Mouse (Mus musculus) cerebellum, postnatal 25 days (tissue): ENCODE measurements around the gene Xrcc5.

Experiments used
- DNase-seq, 2 experiments: peaks; one replicate each; pipeline ENCODE4 v3.0.0; 2021; ENCODE audit warnings: mixed read lengths in 2 of 2

Xrcc5 gene

DNA sequence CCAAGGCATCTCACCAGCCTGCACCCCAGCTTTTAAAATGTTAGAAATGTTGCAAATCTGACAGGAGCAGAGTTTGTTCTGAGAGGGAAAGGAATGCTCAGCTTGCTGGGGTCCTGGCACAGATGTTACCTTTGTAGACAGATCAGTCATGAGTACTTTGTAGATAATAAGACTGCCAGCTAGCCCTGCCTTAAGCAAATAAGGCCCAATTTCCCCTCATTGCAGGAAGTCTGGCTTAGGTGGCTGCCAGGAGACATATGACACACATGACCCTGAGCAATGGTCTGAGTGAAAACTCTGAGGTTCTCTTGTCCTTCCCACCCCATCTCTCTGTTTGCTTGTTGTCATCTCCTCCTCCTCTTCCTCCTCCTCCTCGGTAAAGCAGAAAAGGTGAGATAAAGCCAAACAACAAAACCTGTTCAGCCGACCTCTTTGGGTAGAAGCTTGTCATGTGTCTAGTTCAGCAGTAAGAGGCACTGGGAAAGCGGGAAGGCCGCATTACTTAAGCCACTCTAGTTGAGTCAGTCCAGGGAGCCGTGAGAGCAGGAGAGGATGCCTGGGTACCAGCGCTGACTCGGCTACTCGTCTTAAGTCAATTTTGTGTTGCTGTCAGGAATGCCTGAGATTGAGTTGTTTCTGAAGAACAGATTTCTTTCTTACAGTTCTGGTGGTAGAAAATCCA lies 92.6 kb downstream of the Xrcc5 start:
- DNase-seq = no peak

DNA sequence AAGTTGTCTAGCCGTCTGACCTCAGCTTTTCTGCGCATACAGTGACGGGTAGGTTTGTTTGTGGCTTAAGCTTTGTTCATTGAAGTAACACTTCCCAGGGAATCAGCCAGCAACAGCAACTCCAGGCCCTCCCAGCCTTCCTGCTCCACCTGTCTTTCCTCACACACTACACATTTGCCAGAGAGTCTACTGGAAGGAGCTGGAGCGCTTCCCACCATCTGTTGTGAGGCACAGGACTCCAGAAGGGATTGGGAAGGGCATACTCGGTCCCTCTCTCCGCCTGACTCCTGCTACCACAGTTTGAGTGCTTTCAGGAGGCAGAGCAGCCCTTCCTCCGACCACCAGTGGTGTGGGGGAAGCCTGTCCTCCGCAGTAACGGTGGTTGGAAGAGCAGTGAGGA lies 93.4 kb downstream of the Xrcc5 start:
- DNase-seq = peak; percentile 92 to 95

DNA sequence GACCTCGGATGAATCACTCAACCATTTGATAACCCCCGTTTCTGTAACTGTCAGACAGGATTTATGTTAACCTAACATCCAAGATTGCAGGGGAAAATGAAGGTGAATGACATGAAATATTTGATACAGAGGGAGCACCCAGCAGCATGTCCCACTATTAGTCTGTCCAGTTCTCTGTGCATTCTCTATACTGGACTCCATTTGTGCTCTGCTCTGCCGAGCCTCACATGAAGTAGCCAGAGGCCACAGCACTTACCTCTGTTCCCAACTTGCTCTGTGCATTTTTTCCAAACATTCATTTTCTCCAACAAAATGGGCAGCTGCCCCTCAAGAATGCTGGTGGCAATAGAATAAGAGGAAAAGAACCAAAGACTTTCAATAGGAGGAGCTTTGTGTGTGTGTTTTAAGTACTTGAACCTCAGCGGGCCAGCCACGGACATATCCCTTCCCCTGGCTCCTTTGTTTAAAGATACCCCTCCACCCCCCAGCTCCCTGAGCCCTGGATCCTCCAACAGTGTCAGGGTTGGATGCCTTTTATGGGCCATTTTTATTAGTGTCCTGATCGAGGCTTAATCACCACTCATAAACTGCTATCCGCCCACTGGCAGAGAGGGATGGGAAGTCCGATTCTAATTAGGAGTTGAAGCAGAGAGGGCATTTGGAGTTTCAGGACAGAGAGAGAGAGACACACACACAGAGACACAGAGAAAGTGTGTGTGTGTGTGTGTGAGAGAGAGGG lies 94.3 kb downstream of the Xrcc5 start:
- no peak for DNase-seq

- no peak for DNase-seq
Observed at GRCm38 (mm10) chr1:72406505-72407079, 99.4 kb downstream of the Xrcc5 start.

GRCm38 (mm10) chr1:72409936-72410335 lies 102.7 kb downstream of the Xrcc5 start:
- DNase-seq = peak in 1 of 2 experiments; percentile 69

DNA sequence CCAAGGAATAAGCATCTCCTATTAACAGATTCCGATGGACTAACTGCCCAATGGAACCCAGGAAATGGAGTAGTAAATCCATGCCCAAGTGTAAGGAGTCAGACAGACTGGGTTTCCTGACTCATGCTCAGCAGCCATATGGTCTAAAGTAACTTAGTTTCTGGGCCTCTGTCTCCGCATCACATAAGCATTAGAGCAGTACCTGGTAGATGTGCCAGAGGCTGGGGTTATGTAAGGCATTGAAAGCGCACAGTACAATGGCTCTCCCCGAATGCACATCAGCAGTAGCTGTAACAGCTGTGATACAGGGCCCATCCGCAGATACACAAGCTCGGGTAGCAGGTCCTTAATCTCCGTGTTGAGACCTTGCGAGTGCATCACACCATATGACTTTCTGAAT lies 103.9 kb downstream of the Xrcc5 start:
- DNase-seq = no peak

- DNase-seq = no peak
Observed at GRCm38 (mm10) chr1:72413205-72413604, 106.0 kb downstream of the Xrcc5 start.

- peak in 1 of 2 experiments; percentile 27 for DNase-seq
Observed at GRCm38 (mm10) chr1:72414133-72414532, 106.9 kb downstream of the Xrcc5 start.

- no peak for DNase-seq
Observed at GRCm38 (mm10) chr1:72414561-72415253, 107.5 kb downstream of the Xrcc5 start.

- DNase-seq = peak; percentile 61 to 66
Observed at GRCm38 (mm10) chr1:72418744-72419655, 111.8 kb downstream of the Xrcc5 start.

GRCm38 (mm10) chr1:72420220-72420619 lies 113.0 kb downstream of the Xrcc5 start:
- DNase-seq = no peak

GRCm38 (mm10) chr1:72422121-72422520 lies 114.9 kb downstream of the Xrcc5 start:
- peak; percentile 90 to 92 for DNase-seq

- no peak for DNase-seq
Observed at GRCm38 (mm10) chr1:72426456-72426855, 119.2 kb downstream of the Xrcc5 start.

DNA sequence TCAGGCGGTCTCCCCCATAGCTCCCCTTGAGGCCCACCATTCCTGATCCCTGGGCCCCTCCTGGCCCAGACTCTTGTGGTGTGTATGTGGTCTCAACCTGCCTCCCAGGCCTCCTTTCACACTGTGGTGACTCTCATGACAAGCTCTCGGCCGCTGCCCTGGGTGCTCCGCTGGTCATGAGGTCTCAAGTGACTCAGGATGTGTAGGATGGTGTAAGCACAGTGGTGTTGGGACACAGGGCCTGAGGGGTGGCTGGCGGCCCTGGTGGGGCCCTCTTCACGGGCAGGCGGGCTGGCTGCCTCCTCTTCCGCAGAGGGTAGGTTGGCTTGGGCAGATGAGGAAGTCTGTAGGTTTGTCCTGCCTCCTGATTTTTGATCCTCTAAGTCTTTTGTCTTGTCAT lies 121.3 kb downstream of the Xrcc5 start:
- DNase-seq = no peak

- DNase-seq = no peak
Observed at GRCm38 (mm10) chr1:72429107-72429807, 122.0 kb downstream of the Xrcc5 start.

- DNase-seq = no peak
Observed at GRCm38 (mm10) chr1:72432579-72432978, 125.4 kb downstream of the Xrcc5 start.

- no peak for DNase-seq
Observed at GRCm38 (mm10) chr1:72434510-72434909, 127.3 kb downstream of the Xrcc5 start.

GRCm38 (mm10) chr1:72436967-72437366 lies 129.7 kb downstream of the Xrcc5 start:
- DNase-seq = no peak

DNA sequence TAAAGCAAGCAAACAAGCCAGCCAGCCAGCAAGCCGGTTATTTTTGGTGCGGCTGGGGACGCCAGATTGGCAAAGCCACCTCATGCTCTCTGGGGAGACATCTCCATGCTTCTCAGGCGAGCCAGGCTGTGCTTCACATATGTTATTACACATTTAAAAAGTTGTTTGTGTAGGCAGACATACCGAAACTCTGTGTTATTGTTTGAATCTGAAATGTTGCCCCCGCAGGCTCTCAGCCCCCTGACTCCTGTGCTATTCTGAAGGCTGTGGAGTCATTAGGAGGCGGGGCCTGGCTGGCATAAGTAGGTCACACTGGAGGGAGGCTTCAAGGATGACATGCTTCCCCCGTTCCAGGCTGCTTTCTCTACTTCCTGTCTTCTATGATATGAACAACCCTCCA lies 131.9 kb downstream of the Xrcc5 start:
- peak; percentile 78 to 80 for DNase-seq

DNA sequence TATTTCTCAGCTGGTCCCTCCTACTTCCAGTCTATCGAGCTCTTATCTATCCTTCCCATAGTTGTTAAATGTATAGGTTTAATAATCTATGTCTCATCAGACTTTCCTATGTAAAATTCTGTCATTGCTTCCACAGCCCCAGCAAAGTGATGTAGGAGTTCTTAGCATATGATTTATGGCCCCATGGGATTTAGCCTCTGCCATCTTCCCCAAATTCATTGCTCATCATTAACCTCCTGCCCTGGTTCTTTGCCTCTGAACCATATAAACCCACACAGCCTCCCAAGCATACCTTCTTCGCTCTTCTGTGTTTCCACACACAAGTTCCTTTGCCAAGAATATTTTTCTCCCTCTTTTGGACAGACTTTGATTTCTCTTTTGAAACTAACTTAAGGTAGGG lies 135.5 kb downstream of the Xrcc5 start:
- no peak for DNase-seq
